Mouse (Mus musculus) left cerebral cortex, adult 18-20 months (tissue): ENCODE results near the gene Gm28053. TPM values are rescaled to one million over a fixed set of nuclear protein-coding genes. Genes with fewer than 3 reads are reported as not detected.

Source experiments
- total RNA-seq, 2 experiments: library from RNA; stranded (reverse); gene quantifications; 2 replicates each; pipeline ENCODE4 v1.2.3; 2021

Gene Gm28053
- total RNA-seq, 2 experiments from 2014 or later, result 2.3 TPM; not detected in 1

Other genes starting within 250 kb of the Gm28053 start
- gene Atp6v0e2, start 181.0 kb upstream of the Gm28053 start, total RNA-seq, result 100 to 1,000 TPM; 423 to 437 TPM
- 10 to 100 TPM; 35.4 to 40.3 TPM for gene Lrrc61, start 163.8 kb upstream of the Gm28053 start, total RNA-seq
- 10 to 100 TPM; 12.0 to 14.4 TPM for gene Rarres2, start 145.8 kb upstream of the Gm28053 start, total RNA-seq
- gene Gm45021, start 129.0 kb upstream of the Gm28053 start, total RNA-seq, result not detected
- 10 to 100 TPM; 55.0 to 58.6 TPM for gene Repin1, start 124.7 kb upstream of the Gm28053 start, total RNA-seq
- gene Gm44965, start 124.7 kb upstream of the Gm28053 start, total RNA-seq, result not detected
- 1 to 10 TPM; 6.0 to 8.1 TPM for gene Zfp775, start 116.5 kb upstream of the Gm28053 start, total RNA-seq
- 10 to 100 TPM; 15.9 to 16.0 TPM for gene AI854703, start 91.8 kb upstream of the Gm28053 start, total RNA-seq
- under 1 TPM; 0.91 to 0.93 TPM for gene Gimap8, start 71.4 kb upstream of the Gm28053 start, total RNA-seq
- under 1 TPM; 0.70 to 0.80 TPM for gene Gimap9, start 42.5 kb upstream of the Gm28053 start, total RNA-seq
- under 1 TPM; 0.28 to 0.75 TPM for gene Gimap4, start 34.1 kb upstream of the Gm28053 start, total RNA-seq
- 1 to 10 TPM; 3.6 to 4.1 TPM for gene Gimap6, start 10.4 kb upstream of the Gm28053 start, total RNA-seq
- gene Gimap7, start within 50 bp of the Gm28053 start, total RNA-seq, result not detected
- gene Gimap1, start 20.4 kb downstream of the Gm28053 start, total RNA-seq, result 1 to 10 TPM; 2.1 to 2.3 TPM
- 1 to 10 TPM in 1 of 2 experiments, under 1 TPM in 1; 0.89 to 1.4 TPM for gene Gimap5, start 27.6 kb downstream of the Gm28053 start, total RNA-seq
- not detected for gene Gimap3, start 52.2 kb downstream of the Gm28053 start, total RNA-seq
- gene Tmem176a, start 122.3 kb downstream of the Gm28053 start, total RNA-seq, result 10 to 100 TPM; 28.9 to 40.9 TPM
- gene Tmem176b, start 122.9 kb downstream of the Gm28053 start, total RNA-seq, result 10 to 100 TPM; 55.5 to 58.5 TPM
- not detected for gene Aoc1, start 154.3 kb downstream of the Gm28053 start, total RNA-seq
- not detected for gene 1600015I10Rik, start 211.3 kb downstream of the Gm28053 start, total RNA-seq